Mouse (Mus musculus) forebrain, embryonic 11.5 days (tissue): ENCODE data around the gene L2hgdh. TPM values are rescaled to one million over a fixed set of nuclear protein-coding genes. Genes with fewer than 3 reads are reported as not detected.

Source experiments
- ATAC-seq: fragments of 200-750 bp; cut with Nextera tagmentation; replicated peaks from 2 replicates; pipeline ENCODE4 v1.8.0; 2017; ENCODE audit warnings: moderate TSS enrichment; ENCODE audit not compliant: low FRiP score
- DNase-seq: peaks from one replicate; pipeline ENCODE4 v3.0.0-alpha.2; 2017; ENCODE audit warnings: low spot score
- H3K27ac ChIP-seq: fragments of 300-500 bp; sonication (generic); 2 replicates; pipeline ENCODE4 v1.5.1; 2014; ENCODE audit warnings: low read depth, low read length
- H3K27me3 ChIP-seq: fragments of 300-500 bp; sonication (generic); 2 replicates; pipeline ENCODE4 v1.6.1; 2014; ENCODE audit warnings: mild to moderate bottlenecking, low read length, mixed read lengths; ENCODE audit not compliant: control insufficient read depth, insufficient read depth
- H3K36me3 ChIP-seq: fragments of 300-500 bp; sonication (generic); 2 replicates; pipeline ENCODE4 v1.6.1; 2014; ENCODE audit warnings: mild to moderate bottlenecking, low read length, moderate library complexity, mixed read lengths; ENCODE audit not compliant: control insufficient read depth, insufficient read depth
- H3K4me1 ChIP-seq: fragments of 300-500 bp; sonication (generic); replicated peaks from 2 replicates; pipeline ENCODE4 v1.6.1; 2014; ENCODE audit warnings: low read length, mixed read lengths; ENCODE audit not compliant: control insufficient read depth, insufficient read depth
- H3K4me2 ChIP-seq: fragments of 300-500 bp; sonication (generic); 2 replicates; pipeline ENCODE4 v1.6.1; 2014; ENCODE audit warnings: low read depth, mild to moderate bottlenecking, low read length, moderate library complexity, mixed read lengths; ENCODE audit not compliant: severe bottlenecking
- H3K4me3 ChIP-seq: fragments of 300-500 bp; sonication (generic); 2 replicates; pipeline ENCODE4 v1.5.1; 2014; ENCODE audit warnings: low read depth, low read length
- H3K9ac ChIP-seq: fragments of 300-500 bp; sonication (generic); 2 replicates; pipeline ENCODE4 v1.6.1; 2014; ENCODE audit warnings: low read length
- H3K9me3 ChIP-seq: fragments of 300-500 bp; sonication (generic); 2 replicates; pipeline ENCODE4 v1.6.1; 2016; ENCODE audit warnings: low read length, mixed read lengths; ENCODE audit not compliant: control insufficient read depth
- WGBS: fragments of 180-500 bp; shearing (Covaris S2); extraction: QIAGEN DNeasy Blood & Tissue Kit; methylation state at CpG from one replicate; pipeline ENCODE4 v1.1.7; 2014; 5-methylcytosine and 5-hydroxymethylcytosine counted together
- polyA plus RNA-seq: library from polyadenylated mRNA; unstranded; fragments of >200 nt; fragmentation: Nextera tagmentation; extraction: Ambion mirVana; gene quantifications from 2 replicates; pipeline ENCODE4 v1.2.1, GENCODE M21; 2014

The L2hgdh gene
- polyA plus RNA-seq, 1 experiment from 2014 or later: 16.3 TPM

DNA sequence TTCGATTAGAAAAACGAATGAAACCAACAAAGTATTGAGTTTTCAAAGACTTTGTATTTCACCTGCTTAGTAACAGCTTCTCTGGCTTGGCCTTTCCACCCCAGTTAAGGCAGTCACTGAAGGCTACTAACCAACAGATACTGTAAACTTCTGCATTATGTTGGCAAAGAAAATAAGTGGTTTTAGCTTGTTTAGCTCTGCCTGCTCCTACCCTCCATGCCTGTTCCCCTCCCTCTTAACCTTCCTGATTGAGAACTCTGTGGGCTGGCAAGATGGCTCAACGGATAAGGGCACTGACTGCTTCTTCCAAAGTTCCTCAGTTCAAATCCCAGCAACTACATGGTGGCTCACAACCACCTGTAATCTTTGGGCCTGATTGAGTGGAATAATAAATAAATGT, 9.2 kb upstream of the L2hgdh start:
- no peaks in the 10 kb centered on the region for H3K36me3 ChIP-seq
- WGBS: 88% methylated on average over 3 of the region's 3 CpGs
- ATAC-seq: no peak
- H3K27ac ChIP-seq: no peak overlapping the region
- no peak overlapping the region for H3K4me3 ChIP-seq
- no peak overlapping the region for H3K9ac ChIP-seq
- H3K9me3 ChIP-seq: no peaks in the 10 kb centered on the region
- H3K4me1 ChIP-seq: no peaks in the 10 kb centered on the region
- DNase-seq: no peak
- H3K4me2 ChIP-seq: no peak overlapping the region
- no peaks in the 10 kb centered on the region for H3K27me3 ChIP-seq

DNA sequence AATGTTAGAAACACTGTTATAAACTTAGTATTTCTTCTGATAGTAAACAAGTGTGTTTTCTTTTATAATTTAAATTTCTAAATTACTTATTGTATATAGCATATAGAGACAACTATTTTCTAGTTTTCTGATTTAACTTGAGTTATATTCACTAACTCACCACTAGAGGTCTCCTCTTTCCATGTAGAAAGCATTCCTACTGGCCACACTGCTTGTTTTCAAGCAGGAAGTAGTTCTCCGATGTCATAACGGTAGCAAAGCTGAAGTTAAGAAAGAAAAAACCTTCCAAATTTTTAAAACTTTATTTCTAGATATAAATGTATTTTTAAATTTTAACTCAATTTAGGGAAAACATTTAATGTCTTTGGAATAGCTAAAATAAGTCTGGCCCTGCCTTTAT, 8.8 kb upstream of the L2hgdh start:
- DNase-seq (no peak), ATAC-seq (no peak)
- H3K4me1 ChIP-seq: no peaks in the 10 kb centered on the region
- no peak overlapping the region for H3K4me2 ChIP-seq
- no peak overlapping the region for H3K4me3 ChIP-seq
- H3K36me3 ChIP-seq: no peaks in the 10 kb centered on the region
- WGBS: 26% methylated on average over 2 of the region's 2 CpGs
- no peaks in the 10 kb centered on the region for H3K9me3 ChIP-seq
- H3K27me3 ChIP-seq: no peaks in the 10 kb centered on the region
- no peak overlapping the region for H3K9ac ChIP-seq
- no peak overlapping the region for H3K27ac ChIP-seq

DNA sequence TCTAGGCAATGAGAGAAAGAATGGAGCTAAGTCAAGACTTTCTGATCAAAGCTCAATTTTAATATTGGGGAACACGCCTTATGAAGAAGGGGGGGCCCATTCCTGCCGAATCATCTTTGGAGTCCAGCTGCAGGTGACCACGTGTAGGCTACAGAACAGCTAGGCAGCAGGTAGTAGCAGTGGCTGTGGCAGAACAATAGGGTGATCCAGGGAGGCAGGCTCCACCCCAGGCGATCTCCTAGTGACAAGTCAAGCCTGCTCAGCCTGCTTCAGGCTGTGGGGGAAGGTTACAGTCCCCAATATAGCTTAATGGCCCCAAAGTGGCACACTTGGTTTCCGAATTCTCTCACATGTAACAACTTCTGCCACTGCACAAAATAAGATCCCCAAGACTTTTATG, 7.5 kb upstream of the L2hgdh start:
- H3K27ac ChIP-seq: no peak overlapping the region
- H3K4me1 ChIP-seq: no peaks in the 10 kb centered on the region
- no peak overlapping the region for H3K4me3 ChIP-seq
- DNase-seq (no peak), ATAC-seq (no peak)
- H3K36me3 ChIP-seq: no peaks in the 10 kb centered on the region
- no peak overlapping the region for H3K4me2 ChIP-seq
- no peaks in the 10 kb centered on the region for H3K27me3 ChIP-seq
- H3K9me3 ChIP-seq: no peaks in the 10 kb centered on the region
- WGBS: 41% methylated on average over 5 of the region's 5 CpGs
- no peak overlapping the region for H3K9ac ChIP-seq

DNA sequence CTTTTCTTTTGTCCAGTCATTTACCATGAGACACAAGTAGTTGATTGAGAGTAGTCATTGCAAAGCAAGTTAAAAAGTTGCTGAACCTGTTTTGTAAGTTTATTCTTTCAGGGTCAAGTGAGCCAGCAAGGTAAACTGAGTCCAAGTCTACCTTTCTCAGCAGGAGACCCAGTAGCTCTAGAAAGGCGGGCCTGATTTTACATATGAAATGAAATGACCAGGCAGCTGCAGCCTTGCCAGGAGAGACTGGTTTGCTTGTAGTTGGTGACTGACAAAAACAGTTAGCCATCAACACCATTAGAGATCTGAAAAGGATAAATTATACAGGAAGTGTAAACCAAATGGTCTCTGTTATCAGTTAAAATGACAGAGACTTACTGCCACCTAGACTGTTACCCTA, 5.6 kb upstream of the L2hgdh start:
- ATAC-seq: no peak
- no peak overlapping the region for H3K4me3 ChIP-seq
- H3K36me3 ChIP-seq: no peaks in the 10 kb centered on the region
- no peak overlapping the region for H3K4me2 ChIP-seq
- H3K27ac ChIP-seq: no peak overlapping the region
- H3K27me3 ChIP-seq: no peaks in the 10 kb centered on the region
- no peak for DNase-seq
- 83% methylated on average over 1 of the region's 1 CpGs for WGBS
- no peaks in the 10 kb centered on the region for H3K4me1 ChIP-seq
- no peak overlapping the region for H3K9ac ChIP-seq
- H3K9me3 ChIP-seq: no peaks in the 10 kb centered on the region

- 95% methylated on average over 1 of the region's 1 CpGs for WGBS
- Histone ChIP-seq H3K4me3 (no peak overlapping the region), H3K4me1 (no peaks in the 10 kb centered on the region), H3K4me2 (no peak overlapping the region), H3K36me3 (no peaks in the 10 kb centered on the region), H3K27ac (no peak overlapping the region), H3K9me3 (no peaks in the 10 kb centered on the region), H3K9ac (no peak overlapping the region), H3K27me3 (no peaks in the 10 kb centered on the region)
- no peak for DNase-seq
- no peak for ATAC-seq
Measured at GRCm38 (mm10) chr12:69729246-69729645, 4.6 kb upstream of the L2hgdh start.

DNA sequence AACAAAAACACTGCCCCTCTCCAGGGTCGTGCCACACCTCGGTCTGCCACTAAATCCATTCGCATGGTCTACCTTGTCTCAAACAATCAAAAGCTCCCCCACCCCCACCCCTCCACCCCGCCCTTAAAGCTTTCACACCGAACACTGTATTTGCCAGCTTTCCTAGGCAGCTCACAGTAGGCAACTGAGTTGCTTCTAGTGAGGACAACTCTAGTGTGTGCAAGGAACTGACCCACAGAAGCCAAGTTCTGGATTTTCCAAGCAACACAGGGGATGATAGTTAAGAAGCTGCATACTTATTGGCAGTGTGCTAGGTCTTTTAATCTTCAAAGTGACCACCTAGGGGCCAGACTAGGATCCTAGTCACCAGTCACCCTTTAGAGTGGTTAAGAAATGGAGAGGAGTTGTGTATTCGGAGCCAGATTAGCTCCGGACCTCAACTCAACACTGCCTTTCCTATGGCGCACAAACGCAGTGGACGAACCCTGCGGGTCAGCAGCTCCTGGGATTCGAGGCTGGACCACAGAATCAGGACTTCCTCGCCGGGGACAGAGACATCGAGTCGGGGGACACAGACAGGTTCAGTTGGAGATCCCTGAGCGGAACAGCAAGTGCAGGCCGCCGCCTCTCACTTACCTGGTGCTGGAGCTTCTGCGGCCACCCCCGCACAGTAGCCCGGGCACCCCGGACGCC, 509 bp downstream of the L2hgdh start:
- peaks cover 8% of the 10 kb centered on the region; the same call in 1 of the 2 replicates for H3K9me3 ChIP-seq
- peak overlapping the region; percentile 58 for H3K4me3 ChIP-seq
- H3K4me1 ChIP-seq: no peaks in the 10 kb centered on the region; the same call in 1 of the 2 replicates
- no peak for DNase-seq
- peaks cover 4% of the 10 kb centered on the region; the same call in 1 of the 2 replicates for H3K36me3 ChIP-seq
- peak overlapping the region; percentile 73 for H3K4me2 ChIP-seq
- no peaks in the 10 kb centered on the region for H3K27me3 ChIP-seq
- peak; percentile 8 for ATAC-seq
- H3K27ac ChIP-seq: no peak overlapping the region
- peak overlapping the region; percentile 56 for H3K9ac ChIP-seq
- 2% methylated on average over 23 of the region's 24 CpGs for WGBS

DNA sequence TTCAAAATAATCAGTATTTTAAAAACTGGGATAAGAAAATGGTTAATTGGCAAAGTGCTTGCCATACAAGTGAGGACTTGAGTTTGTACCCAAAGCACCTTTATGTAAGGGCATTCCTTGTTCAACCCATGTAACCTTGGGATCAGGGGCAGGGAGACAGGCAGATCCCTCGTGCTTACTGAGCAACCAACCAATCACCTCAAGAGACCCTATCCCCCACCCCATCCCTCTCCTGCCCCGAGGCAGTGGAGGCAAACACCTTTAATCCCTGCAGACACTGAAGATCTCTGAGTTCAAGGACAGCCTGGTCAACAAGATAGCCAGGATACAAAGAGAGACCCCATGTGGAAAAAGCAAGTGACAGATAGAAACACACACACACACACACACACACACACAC, 1.3 kb downstream of the L2hgdh start:
- peaks cover 4% of the 10 kb centered on the region; the same call in 1 of the 2 replicates for H3K36me3 ChIP-seq
- peaks cover 9% of the 10 kb centered on the region; the same call in 1 of the 2 replicates for H3K9me3 ChIP-seq
- H3K4me3 ChIP-seq: no peak overlapping the region; the same call in 1 of the 2 replicates
- H3K27me3 ChIP-seq: no peaks in the 10 kb centered on the region
- H3K4me2 ChIP-seq: peak overlapping the region; percentile 73
- H3K4me1 ChIP-seq: no peaks in the 10 kb centered on the region; the same call in 1 of the 2 replicates
- peak overlapping the region; percentile 29; the same call in 1 of the 2 replicates for H3K9ac ChIP-seq
- ATAC-seq (no peak), DNase-seq (no peak)
- 53% methylated on average over 2 of the region's 2 CpGs for WGBS
- H3K27ac ChIP-seq: no peak overlapping the region

GRCm38 (mm10) chr12:69722857-69723256, 1.8 kb downstream of the L2hgdh start:
- Histone ChIP-seq H3K4me2 (no peak overlapping the region), H3K9me3 (peaks cover 9% of the 10 kb centered on the region; the same call in 1 of the 2 replicates), H3K9ac (no peak overlapping the region), H3K4me1 (no peaks in the 10 kb centered on the region; the same call in 1 of the 2 replicates), H3K27ac (no peak overlapping the region), H3K36me3 (peaks cover 4% of the 10 kb centered on the region; the same call in 1 of the 2 replicates), H3K4me3 (no peak overlapping the region), H3K27me3 (no peaks in the 10 kb centered on the region)
- 95% methylated on average over 3 of the region's 3 CpGs for WGBS
- DNase-seq (no peak), ATAC-seq (no peak)

DNA sequence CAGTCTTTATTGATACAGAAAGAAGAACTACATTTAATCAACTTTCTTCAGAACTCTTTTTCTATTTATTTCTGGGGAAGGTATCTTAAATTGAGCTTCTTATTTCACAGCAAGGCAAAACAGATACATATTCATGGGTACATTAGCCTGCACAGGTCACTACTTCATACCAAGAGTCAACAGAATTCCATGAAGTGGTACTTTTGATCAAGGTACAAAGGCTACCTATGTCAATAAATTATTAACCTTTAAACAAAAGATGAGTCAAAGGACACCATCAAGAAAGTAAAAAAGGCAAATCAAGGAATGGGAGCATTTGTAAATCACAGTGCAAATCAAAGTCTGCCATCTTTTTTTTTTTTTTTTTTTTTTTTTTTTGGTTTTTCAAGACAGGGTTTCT, 11.0 kb downstream of the L2hgdh start:
- Histone ChIP-seq H3K4me1 (no peaks in the 10 kb centered on the region), H3K4me2 (no peak overlapping the region), H3K36me3 (peaks cover 2% of the 10 kb centered on the region; the same call in 1 of the 2 replicates), H3K9me3 (no peaks in the 10 kb centered on the region), H3K27ac (no peak overlapping the region), H3K27me3 (no peaks in the 10 kb centered on the region), H3K9ac (no peak overlapping the region), H3K4me3 (no peak overlapping the region)
- ATAC-seq: no peak
- DNase-seq: no peak
